Comparison of ENCODE assay signal across 33 mouse cellular contexts in the genomic region with DNA sequence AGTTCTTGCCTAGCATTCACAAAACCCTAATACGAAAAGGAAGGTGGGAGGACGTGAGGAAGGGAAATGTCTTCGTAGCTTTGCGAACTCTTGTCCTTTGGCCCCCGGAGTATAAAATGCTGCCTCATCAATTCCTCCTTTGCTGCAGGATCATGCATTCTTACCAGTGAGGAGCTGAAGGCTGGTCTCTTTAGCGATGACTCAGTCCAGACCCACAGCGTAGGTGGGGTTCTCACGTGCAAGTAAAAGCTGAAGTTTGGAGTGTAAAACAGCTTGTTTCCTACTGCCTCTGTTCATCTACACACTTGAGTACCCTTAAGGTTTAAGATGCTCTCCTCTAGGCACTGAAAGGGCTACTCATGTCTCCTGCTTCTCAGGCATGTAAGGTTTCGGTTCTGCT. TPM values are rescaled to one million over a fixed set of nuclear protein-coding genes. Genes with fewer than 3 reads are reported as not detected.
DNase-seq lines count a peak whose midpoint lies in the region; ATAC-seq and TF ChIP-seq lines count a peak whose summit lies in the region.
"Had no signal": no experiment of that assay in that cellular context is flagged by ENCODE, and none has a peak within 500 bp of the region (broad histone marks: within the 10 kb centered on the region; RNA-seq: fewer than 3 reads in every experiment).

No protein-coding gene starts in this region.

- no peak overlapping the region for H3K4me2 ChIP-seq in forebrain, postnatal 0 days (ENCODE audit: low read depth)
- H3K4me2 ChIP-seq in hindbrain, embryonic 16.5 days (ENCODE audit: low read length), result no peak overlapping the region
- H3K4me2 ChIP-seq: embryonic facial prominence, embryonic 13.5 days; forebrain, embryonic 15.5 days; heart, embryonic 15.5 days; liver, embryonic 13.5 days; midbrain, embryonic 12.5 days had no signal

- 89% methylated on average over 9 of the region's 9 CpGs for WGBS in forebrain, postnatal 0 days
- 91% methylated on average over 9 of the region's 9 CpGs for WGBS in hindbrain, embryonic 16.5 days

- H3K36me3 ChIP-seq in ES-E14 (ENCODE audit: control insufficient read depth, insufficient read depth, low read length, poor library complexity, severe bottlenecking), result no peaks in the 10 kb centered on the region
- H3K36me3 ChIP-seq in forebrain, postnatal 0 days (ENCODE audit: insufficient read depth), result no peaks in the 10 kb centered on the region
- no peaks in the 10 kb centered on the region for H3K36me3 ChIP-seq in hindbrain, embryonic 16.5 days (ENCODE audit: control insufficient read depth, insufficient read depth, low read length)
- H3K36me3 ChIP-seq: embryonic facial prominence, embryonic 13.5 days; forebrain, embryonic 10.5 days; forebrain, embryonic 15.5 days; heart, embryonic 10.5 days; heart, embryonic 15.5 days; liver, embryonic 13.5 days; midbrain, embryonic 12.5 days had no signal

- no peak for ATAC-seq in forebrain, postnatal 0 days
- no peak for ATAC-seq in hindbrain, embryonic 16.5 days
- ATAC-seq: forebrain, embryonic 15.5 days; hindbrain, postnatal 0 days; intestine, postnatal 0 days; lung, postnatal 0 days had no signal

- H3K27me3 ChIP-seq in forebrain, postnatal 0 days (ENCODE audit: insufficient read depth, low read length), result no peaks in the 10 kb centered on the region
- H3K27me3 ChIP-seq in hindbrain, embryonic 16.5 days (replicated peaks; ENCODE audit: control insufficient read depth, insufficient read depth, low read length), result no peaks in the 10 kb centered on the region
- H3K27me3 ChIP-seq: embryonic facial prominence, embryonic 13.5 days; forebrain, embryonic 15.5 days; heart, embryonic 15.5 days; liver, embryonic 13.5 days; midbrain, embryonic 12.5 days had no signal

- H3K9me3 ChIP-seq in ES-E14 (ENCODE audit: control insufficient read depth, insufficient read depth, low read depth, low read length), result no peaks in the 10 kb centered on the region
- no peaks in the 10 kb centered on the region for H3K9me3 ChIP-seq in forebrain, postnatal 0 days (ENCODE audit: low read length)
- H3K9me3 ChIP-seq in hindbrain, embryonic 16.5 days (ENCODE audit: control insufficient read depth, low read length), result no peaks in the 10 kb centered on the region
- H3K9me3 ChIP-seq: embryonic facial prominence, embryonic 13.5 days; forebrain, embryonic 10.5 days; forebrain, embryonic 15.5 days; heart, embryonic 10.5 days; heart, embryonic 15.5 days; liver, embryonic 13.5 days; megakaryocyte, embryonic 14.5 days; midbrain, embryonic 12.5 days had no signal

- peak; percentile 31 for DNase-seq in left cerebral cortex, adult 11 months (ENCODE audit: low spot score)
- DNase-seq in left cerebral cortex, postnatal 4 days, result no peak
- DNase-seq in ES-E14 (ENCODE audit: low read depth, low spot score) (no peak), liver (no peak)
- DNase-seq in induced T-regulatory cell, adult 2 months (ENCODE audit: low read depth), result peak; percentile 10
- peak; percentile 53 to 84 for DNase-seq in left cerebral cortex, postnatal 25 days (ENCODE audit: low spot score in 2 of 2)
- DNase-seq in forebrain, postnatal 0 days, result no peak
- DNase-seq: adrenal gland, postnatal 14 days; cerebellum, adult 11-12 months; cerebellum, adult 9-11 months; gastrocnemius, postnatal 25 days; heart, adult 11 months; kidney, adult 9 months; kidney, postnatal 14 days; liver, embryonic 13.5 days; lung, adult 18-20 months; lung, postnatal 4 days; thymus, adult 18-20 months; thymus, postnatal 4 days had no signal

- no peak overlapping the region for H3K4me3 ChIP-seq in ES-E14 (ENCODE audit: insufficient read depth in 1 of 2, low read depth in 1 of 2, low read length in 2 of 2, poor library complexity in 1 of 2, severe bottlenecking in 1 of 2)
- no peak overlapping the region for H3K4me3 ChIP-seq in forebrain, postnatal 0 days (ENCODE audit: low read depth, low read length)
- H3K4me3 ChIP-seq in hindbrain, embryonic 16.5 days (ENCODE audit: low read length), result no peak overlapping the region
- H3K4me3 ChIP-seq: embryonic facial prominence, embryonic 13.5 days; forebrain, embryonic 10.5 days; forebrain, embryonic 15.5 days; heart, embryonic 10.5 days; heart, embryonic 15.5 days; liver, embryonic 13.5 days; megakaryocyte, embryonic 14.5 days; midbrain, embryonic 12.5 days had no signal

- H3K27ac ChIP-seq in ES-E14 (ENCODE audit: insufficient read depth, low read depth, low read length, poor library complexity, severe bottlenecking), result no peak overlapping the region
- no peak overlapping the region for H3K27ac ChIP-seq in forebrain, postnatal 0 days (ENCODE audit: low read depth, low read length)
- no peak overlapping the region for H3K27ac ChIP-seq in hindbrain, embryonic 16.5 days (ENCODE audit: low read depth, low read length)
- H3K27ac ChIP-seq: embryonic facial prominence, embryonic 13.5 days; forebrain, embryonic 10.5 days; forebrain, embryonic 15.5 days; heart, embryonic 10.5 days; heart, embryonic 15.5 days; hindbrain, postnatal 0 days; liver, embryonic 13.5 days; midbrain, embryonic 12.5 days; stomach, postnatal 0 days had no signal

- no peak for TF ChIP-seq CTCF in forebrain, postnatal 0 days (IDR thresholded peaks at IDR 0.05; ENCODE audit: low read depth)

- H3K4me1 ChIP-seq in ES-E14 (ENCODE audit: control insufficient read depth in 2 of 2, insufficient read depth in 2 of 2, low read length in 2 of 2, poor library complexity in 1 of 2), result no peaks in the 10 kb centered on the region
- H3K4me1 ChIP-seq in forebrain, postnatal 0 days (ENCODE audit: insufficient read depth), result no peaks in the 10 kb centered on the region
- no peaks in the 10 kb centered on the region for H3K4me1 ChIP-seq in hindbrain, embryonic 16.5 days (ENCODE audit: control insufficient read depth, insufficient read depth, low read depth, low read length)
- H3K4me1 ChIP-seq: embryonic facial prominence, embryonic 13.5 days; forebrain, embryonic 10.5 days; heart, embryonic 10.5 days; heart, embryonic 15.5 days; liver, embryonic 13.5 days; midbrain, embryonic 12.5 days had no signal

- in situ Hi-C loops in ES-E14 (cut with MboI; ENCODE audit: low sequenced_read_pairs in 2 of 2, unreplicated experiment in 2 of 2), result no loop called here

- intact Hi-C loops in left cerebral cortex, postnatal 4 days (cut with DNase I), result no loop called here
- intact Hi-C loops in left cerebral cortex, postnatal 25 days (cut with DNase I), result no loop called here

- H3K9ac ChIP-seq in ES-E14 (ENCODE audit: insufficient read depth, low read depth, low read length, poor library complexity, severe bottlenecking), result no peak overlapping the region
- H3K9ac ChIP-seq in forebrain, postnatal 0 days, result no peak overlapping the region
- H3K9ac ChIP-seq in hindbrain, embryonic 16.5 days (ENCODE audit: low read depth, low read length), result no peak overlapping the region
- H3K9ac ChIP-seq: embryonic facial prominence, embryonic 13.5 days; forebrain, embryonic 15.5 days; heart, embryonic 15.5 days; liver, embryonic 13.5 days; midbrain, embryonic 12.5 days had no signal

TF ChIP-seq in ES-E14, 5 proteins besides CTCF, POLR2A, EP300 and RAD21:
- TF ChIP-seq CHD2 (IDR thresholded peaks at IDR 0.05; ENCODE audit: low read depth, low read length) (no peak), HCFC1 (IDR thresholded peaks at IDR 0.05; ENCODE audit: borderline replicate concordance, insufficient read depth, low read length) (no peak), ZNF384 (IDR thresholded peaks at IDR 0.05; ENCODE audit: low read depth, low read length) (no peak), ZC3H11A (IDR thresholded peaks at IDR 0.05; ENCODE audit: borderline replicate concordance, low read depth, low read length) (no peak), MAFK (IDR thresholded peaks at IDR 0.05; ENCODE audit: insufficient read depth, low read depth, low read length) (peak; percentile 49; the same call in 1 of the 2 replicates)

RNA-seq across cellular contexts. Expression of a gene that starts 20.7 kb away (rescaled TPM):
- 1 to 10 TPM in 1 of 2 experiments, under 1 TPM in 1; 0.38 to 2.2 TPM for total RNA-seq in left cerebral cortex, postnatal 4 days (2021)
- total RNA-seq in ES-E14 (2012; rRNA removed), result 0.36 TPM in 1 of 2 replicates, not detected in the other
- 1 to 10 TPM in 1 of 2 experiments, under 1 TPM in 1; 0.73 to 1.1 TPM for total RNA-seq in left cerebral cortex, postnatal 25 days (2021)
- total RNA-seq in forebrain, postnatal 0 days (2014; rRNA removed), result 0.54 and 0.71 TPM in 2 replicates
- polyA plus RNA-seq in forebrain, postnatal 0 days (2015; fragmentation: Nextera tagmentation; extraction: Ambion mirVana), result 0.07 and 0.68 TPM in 2 replicates
- polyA plus RNA-seq in hindbrain, embryonic 16.5 days (2015; fragmentation: Nextera tagmentation; extraction: Ambion mirVana), result 0.16 and 0.23 TPM in 2 replicates
- polyA plus RNA-seq: forebrain, embryonic 15.5 days; heart, embryonic 10.5 days; heart, embryonic 15.5 days; hindbrain, embryonic 11.5 days; neural tube, embryonic 14.5 days had no signal

Comparison
In these comparisons a context has a peak if more than half of its experiments do, and no peak if none do; other contexts are left out.
1. DNase-seq: peak in left cerebral cortex, adult 11 months (single experiment), induced T-regulatory cell, adult 2 months (single experiment) and left cerebral cortex, postnatal 25 days (2 of 2); none in left cerebral cortex, postnatal 4 days (single experiment), ES-E14 (single experiment), forebrain, postnatal 0 days (single experiment) and liver (single experiment).